Mouse (Mus musculus): ENCODE data around the gene Gorasp2. TPM values are rescaled to one million over a fixed set of nuclear protein-coding genes. Genes with fewer than 3 reads are reported as not detected.

The Gorasp2 gene
- polyA plus RNA-seq, 1 experiment, result 54.2 TPM

- no peaks in the 10 kb centered on the region for H3K4me1 ChIP-seq (ENCODE audit: control insufficient read depth, insufficient read depth, insufficient read length, low read length)
- H3K4me3 ChIP-seq (ENCODE audit: insufficient read depth, low read depth, low read length), result no peak overlapping the region
- no peak overlapping the region for H3K27ac ChIP-seq (replicated peaks; ENCODE audit: low read depth, low read length)
Measured at GRCm38 (mm10) chr2:70752149-70752548, 90.8 kb downstream of the Gorasp2 start.

Other genes starting within 250 kb of the Gorasp2 start
- not detected in 2 replicates for gene Sp5, start 186.7 kb upstream of the Gorasp2 start, polyA plus RNA-seq (2012; ENCODE audit: insufficient read depth, insufficient read length, missing spikeins)
- not detected in 2 replicates for gene Erich2, start 152.8 kb upstream of the Gorasp2 start, polyA plus RNA-seq (2012; ENCODE audit: insufficient read depth, insufficient read length, missing spikeins)
- gene Gad1, start 108.5 kb upstream of the Gorasp2 start, polyA plus RNA-seq (2012; ENCODE audit: insufficient read depth, insufficient read length, missing spikeins), result not detected in 2 replicates
- not detected in 2 replicates for gene Gm26558, start 532 bp downstream of the Gorasp2 start, polyA plus RNA-seq (2012; ENCODE audit: insufficient read depth, insufficient read length, missing spikeins)
- 16.4 and 26.4 TPM in 2 replicates for gene Tlk1, start 164.2 kb downstream of the Gorasp2 start, polyA plus RNA-seq (2012; ENCODE audit: insufficient read depth, insufficient read length, missing spikeins)